Mouse (Mus musculus): Measurements from ENCODE around the gene Mcm2.

DNA sequence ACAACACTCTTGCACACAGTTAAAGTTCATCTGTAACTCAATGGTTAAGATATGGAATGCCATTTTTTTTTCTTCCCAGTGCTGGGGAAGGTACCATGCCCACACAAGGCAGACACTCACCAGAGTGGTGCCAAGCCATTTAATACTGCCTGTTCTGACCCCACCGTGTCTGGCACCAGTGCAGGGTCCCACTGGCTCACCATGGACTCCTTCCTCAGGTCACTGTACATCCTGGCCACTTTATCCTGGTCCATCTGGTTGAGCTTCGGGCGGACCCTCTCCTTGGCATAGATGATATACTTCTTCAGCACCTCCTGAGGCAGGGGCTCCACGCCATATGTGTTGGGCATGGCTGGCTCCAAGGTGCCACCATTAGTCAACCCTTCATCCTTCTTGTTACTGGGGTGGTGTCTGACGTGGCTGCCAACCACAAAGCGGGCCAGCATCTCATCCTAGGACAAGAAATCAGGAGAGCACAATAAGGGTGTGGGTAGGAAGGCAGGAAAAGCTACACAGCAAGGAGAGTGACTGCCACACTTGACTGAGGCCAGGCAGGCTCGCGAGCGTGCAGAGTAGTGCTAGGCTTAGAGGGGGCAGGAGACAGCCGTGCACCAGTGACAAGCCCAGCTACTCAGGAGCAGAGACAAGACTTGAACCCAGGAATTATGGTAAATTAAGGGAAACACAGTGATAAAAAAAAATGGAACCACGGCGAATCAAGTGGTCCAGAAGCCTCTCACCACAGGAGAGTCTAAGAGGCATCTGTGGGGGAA, 12.8 kb downstream of the Mcm2 start:
- no peak for TF ChIP-seq CTCF (IDR thresholded peaks at IDR 0.05; ENCODE audit: control insufficient read depth, insufficient read depth, insufficient read length)
- no peak for TF ChIP-seq USF1 (IDR thresholded peaks at IDR 0.05; ENCODE audit: low read depth)
- no peak for TF ChIP-seq MAX (IDR thresholded peaks at IDR 0.05)
- no peak for TF ChIP-seq MYOD1 (IDR thresholded peaks at IDR 0.05; ENCODE audit: control insufficient read depth, insufficient read length, low read depth)
- no peak for TF ChIP-seq CEBPB (IDR thresholded peaks at IDR 0.05; ENCODE audit: low read depth)
- no peak for TF ChIP-seq MYOG (IDR thresholded peaks at IDR 0.05; ENCODE audit: control insufficient read depth, extremely low read depth, insufficient read length)
- no peak for TF ChIP-seq FOSL1 (IDR thresholded peaks at IDR 0.05; ENCODE audit: insufficient read depth, low read length, poor library complexity, severe bottlenecking)

Data from C2C12 (cell line).